Mouse (Mus musculus) heart, postnatal 36 days (tissue): ENCODE measurements around the gene Map3k6. TPM values are rescaled to one million over a fixed set of nuclear protein-coding genes. Genes with fewer than 3 reads are reported as not detected.

ENCODE experiments used
- DNase-seq, 2 experiments: peaks; one replicate each; pipeline ENCODE4 v3.0.0; 2021 to 2022
- intact Hi-C: fragments of 180-260 bp; cut with DNase I; formaldehyde crosslinking; loops from one replicate; pipeline ENCODE4 v1.15.1; 2025
- total RNA-seq, 2 experiments: library from RNA; stranded (reverse); gene quantifications; 2 replicates each; pipeline ENCODE4 v1.2.3; 2021

The Map3k6 gene
- total RNA-seq, 2 experiments from 2014 or later, result 15.5 to 20.1 TPM

DNA sequence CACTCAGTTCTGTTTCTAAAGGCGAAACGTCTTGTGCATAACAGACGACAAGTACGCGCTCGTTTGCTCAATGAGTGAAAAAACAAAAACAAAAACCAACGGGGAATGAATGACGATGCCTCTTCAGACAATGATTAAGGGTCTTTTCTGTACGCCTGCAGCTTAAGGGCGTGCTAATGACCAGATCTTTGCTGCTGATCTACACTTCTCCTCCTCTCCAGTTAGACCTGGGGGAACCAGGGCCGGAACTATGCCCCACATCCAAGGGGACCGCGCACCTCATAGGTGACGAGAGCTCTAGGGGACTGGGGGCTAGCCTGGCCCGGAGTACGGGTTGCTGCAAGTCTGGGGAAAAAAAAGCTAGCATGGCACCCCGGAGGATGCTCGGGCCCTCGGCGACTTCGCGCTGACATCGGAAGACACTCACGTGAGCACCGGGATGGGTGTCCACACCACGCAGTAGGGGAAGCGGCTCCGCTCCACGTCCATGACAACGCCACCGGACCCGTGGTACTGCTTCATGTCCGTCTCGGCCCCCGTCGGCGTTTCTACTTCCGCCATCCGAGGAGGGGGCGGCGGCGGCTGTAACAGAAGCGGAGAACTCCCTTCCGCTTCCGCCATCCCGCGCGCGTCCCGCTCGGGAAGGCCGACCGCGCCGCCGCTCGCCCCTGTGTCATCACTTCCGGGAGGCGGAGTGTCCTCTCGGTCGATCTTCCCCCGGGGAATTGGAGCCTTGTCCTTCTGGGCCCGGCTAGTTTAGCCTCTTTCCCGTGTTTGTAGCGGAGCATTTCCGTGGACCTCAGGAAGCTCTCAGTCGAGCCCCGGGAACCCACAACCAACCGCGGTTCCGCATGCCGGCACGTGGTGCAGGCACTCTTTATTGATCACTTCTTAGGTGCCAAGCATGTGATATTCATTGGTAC is 36.7 kb downstream of the Map3k6 start, which contains the start of gene Tmem222:
Gene Tmem222, minus strand, starts transcription at position 689 of the 923 bp plus-strand sequence.
- intact Hi-C loops, result loop anchor here (2.0 kb wide), 1 partner anchor 61 kb away; no protein-coding TSS in a partner anchor
- DNase-seq, result peak; percentile 95 to 97

DNA sequence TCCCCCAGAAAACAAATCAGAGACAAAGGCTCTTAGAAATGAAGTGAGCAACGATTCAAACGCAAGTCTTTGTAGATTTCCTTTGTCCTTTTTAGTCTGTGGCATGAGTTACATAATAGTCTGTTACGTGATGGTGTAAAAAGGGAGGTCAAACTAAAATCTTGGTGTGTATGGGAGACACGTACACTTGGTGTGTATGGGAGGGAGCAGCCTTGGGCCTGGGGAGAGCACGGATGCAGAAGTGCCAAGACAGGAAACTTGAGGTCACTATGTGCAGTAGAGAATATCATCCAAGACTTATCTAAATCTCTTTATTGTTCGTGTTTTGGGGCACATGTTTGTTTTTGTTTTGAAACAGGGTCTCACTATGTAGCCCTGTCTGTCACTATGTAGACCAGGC is 37.4 kb downstream of the Map3k6 start:
- no peak for DNase-seq
- intact Hi-C loops, result loop anchor here (2.0 kb wide), 1 partner anchor 61 kb away; no protein-coding TSS in a partner anchor

DNA sequence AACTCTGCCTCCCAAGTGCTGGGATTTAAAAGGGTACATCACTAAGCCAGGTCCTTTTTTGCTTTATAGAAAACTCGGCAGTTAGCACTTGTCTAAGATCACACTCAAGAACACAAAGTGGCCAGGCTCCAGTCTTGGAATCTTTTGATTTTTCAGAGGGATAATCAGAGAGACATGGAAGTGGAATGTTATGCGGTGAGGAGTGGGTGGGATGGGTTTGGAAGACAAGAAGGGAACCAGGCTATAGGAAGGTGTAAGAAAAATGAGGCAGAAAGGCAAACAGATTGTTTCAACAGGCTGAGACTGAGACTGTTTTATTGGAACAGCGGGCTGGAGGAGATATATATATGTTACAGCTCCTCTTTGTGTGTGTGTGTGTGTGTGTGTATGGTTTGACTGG is 37.9 kb downstream of the Map3k6 start:
- intact Hi-C loops, result loop anchor here (2.0 kb wide), 1 partner anchor 60 kb away; no protein-coding TSS in a partner anchor
- DNase-seq, result no peak

DNA sequence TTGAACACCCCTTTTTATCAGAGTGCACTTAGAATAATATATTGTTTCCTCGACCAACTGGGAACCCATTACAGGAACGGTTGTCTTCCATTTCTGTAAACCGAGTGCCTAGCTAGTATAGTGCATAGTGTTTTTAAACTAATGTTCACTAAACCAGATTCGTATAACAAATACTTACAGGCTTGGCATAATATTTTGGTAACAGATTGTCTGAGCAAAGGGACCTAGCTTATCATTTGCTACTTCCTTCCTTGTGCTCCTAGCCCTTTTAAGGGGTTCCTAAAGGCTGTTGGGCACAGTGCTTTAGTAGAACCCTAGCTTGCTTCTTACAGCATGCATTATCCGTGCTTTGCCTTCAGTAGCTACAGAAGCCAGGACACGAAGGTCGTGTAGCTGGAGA is 40.9 kb downstream of the Map3k6 start:
- intact Hi-C loops, result no loop called here
- DNase-seq, result no peak

- intact Hi-C loops, result no loop called here
- no peak for DNase-seq
Observed at GRCm38 (mm10) chr4:133281951-133282481, 41.4 kb downstream of the Map3k6 start.

GRCm38 (mm10) chr4:133282656-133283055 is 42.0 kb downstream of the Map3k6 start:
- no peak for DNase-seq
- intact Hi-C loops, result no loop called here

DNA sequence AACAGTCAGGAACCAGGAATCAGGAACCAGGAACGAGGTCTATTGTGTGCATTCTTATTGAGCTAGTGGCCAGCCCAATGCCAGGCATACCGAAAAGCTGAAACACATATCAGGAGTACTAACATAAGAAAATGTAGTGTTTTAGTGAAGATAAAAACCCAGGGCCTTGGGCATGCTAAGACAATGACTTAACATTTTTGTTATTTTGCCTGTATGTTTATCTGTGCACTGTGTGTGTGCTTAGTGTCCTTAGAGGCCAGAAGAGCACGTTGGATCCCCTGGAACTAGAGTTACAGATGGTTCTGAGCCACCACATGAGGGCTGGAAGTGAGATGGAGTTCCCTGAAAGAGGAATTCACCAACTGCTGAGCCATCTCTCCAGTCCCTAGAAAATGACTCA is 44.7 kb downstream of the Map3k6 start:
- no peak for DNase-seq
- intact Hi-C loops, result no loop called here

DNA sequence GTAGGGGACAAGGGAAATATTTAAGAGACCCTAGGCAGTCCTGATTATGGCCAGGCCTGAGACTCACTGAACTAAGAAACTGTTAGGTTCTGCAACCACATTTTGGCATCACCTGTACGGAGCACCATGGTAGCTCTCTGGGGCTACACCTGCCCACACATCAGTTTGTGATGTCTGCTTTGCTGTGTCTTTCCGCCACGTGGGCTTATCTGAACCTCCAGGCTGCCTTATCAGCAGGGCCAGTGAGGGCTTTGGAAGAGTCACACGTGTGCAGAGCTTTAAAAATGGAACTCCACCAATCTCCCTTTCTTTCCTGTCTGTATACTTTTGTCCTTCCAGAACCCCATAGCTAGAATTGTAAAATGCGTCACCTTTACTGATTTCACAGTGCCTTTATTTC is 45.3 kb downstream of the Map3k6 start:
- no peak for DNase-seq
- intact Hi-C loops, result no loop called here

DNA sequence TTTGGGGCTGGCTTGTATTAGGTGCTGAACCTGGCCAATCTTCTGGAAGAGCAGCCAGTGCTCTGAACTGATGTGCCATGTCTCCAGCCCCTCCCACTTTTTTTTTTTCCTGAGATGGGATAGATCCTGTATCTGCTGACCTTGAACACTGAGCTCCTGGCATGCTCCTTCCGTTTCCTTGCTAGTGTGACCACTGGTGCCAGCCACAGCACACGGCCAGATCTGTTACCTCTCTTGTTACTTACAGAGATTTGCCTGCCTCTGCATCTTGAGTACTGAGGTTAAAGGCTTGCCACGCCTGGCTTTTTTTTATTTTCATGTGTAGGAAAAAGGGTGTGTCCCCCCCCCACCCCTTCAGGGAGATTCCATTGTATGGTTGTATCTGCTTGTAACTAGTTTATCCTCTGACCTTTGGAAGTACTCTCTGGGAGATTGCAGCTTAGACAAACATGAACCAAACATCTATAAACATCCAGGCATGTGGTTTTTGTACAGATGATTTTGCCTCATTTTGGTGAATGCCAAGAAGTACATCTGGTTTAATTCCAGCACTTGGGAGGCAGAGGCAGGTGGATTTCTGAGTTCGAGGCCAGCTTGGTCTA is 46.0 kb downstream of the Map3k6 start:
- intact Hi-C loops, result no loop called here

GRCm38 (mm10) chr4:133291255-133291654 is 50.6 kb downstream of the Map3k6 start:
- no peak for DNase-seq
- intact Hi-C loops, result no loop called here

More for the DNA sequence above, 46.0 kb downstream of the Map3k6 start:
- DNase-seq, result no peak

DNA sequence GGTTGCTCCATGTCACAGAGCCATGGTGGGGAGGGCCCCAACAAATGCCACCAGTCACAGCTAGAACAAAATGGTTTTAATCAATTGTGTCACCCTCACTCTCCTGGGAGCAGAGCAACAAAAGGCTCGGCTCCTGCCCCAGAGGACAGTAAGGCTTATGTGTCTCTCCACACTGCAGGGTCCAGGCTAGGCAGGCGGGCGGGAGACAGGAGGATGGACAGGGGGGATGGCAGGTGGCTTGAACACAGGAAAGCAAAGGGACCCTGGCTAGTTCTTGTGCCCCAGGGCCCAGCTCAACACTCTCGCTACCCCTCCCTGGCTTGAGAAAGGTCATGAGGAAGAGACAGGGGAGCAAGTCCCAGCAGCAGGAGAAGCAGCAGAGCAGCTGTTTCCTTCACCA is 51.8 kb downstream of the Map3k6 start:
- DNase-seq, result no peak
- intact Hi-C loops, result no loop called here

DNA sequence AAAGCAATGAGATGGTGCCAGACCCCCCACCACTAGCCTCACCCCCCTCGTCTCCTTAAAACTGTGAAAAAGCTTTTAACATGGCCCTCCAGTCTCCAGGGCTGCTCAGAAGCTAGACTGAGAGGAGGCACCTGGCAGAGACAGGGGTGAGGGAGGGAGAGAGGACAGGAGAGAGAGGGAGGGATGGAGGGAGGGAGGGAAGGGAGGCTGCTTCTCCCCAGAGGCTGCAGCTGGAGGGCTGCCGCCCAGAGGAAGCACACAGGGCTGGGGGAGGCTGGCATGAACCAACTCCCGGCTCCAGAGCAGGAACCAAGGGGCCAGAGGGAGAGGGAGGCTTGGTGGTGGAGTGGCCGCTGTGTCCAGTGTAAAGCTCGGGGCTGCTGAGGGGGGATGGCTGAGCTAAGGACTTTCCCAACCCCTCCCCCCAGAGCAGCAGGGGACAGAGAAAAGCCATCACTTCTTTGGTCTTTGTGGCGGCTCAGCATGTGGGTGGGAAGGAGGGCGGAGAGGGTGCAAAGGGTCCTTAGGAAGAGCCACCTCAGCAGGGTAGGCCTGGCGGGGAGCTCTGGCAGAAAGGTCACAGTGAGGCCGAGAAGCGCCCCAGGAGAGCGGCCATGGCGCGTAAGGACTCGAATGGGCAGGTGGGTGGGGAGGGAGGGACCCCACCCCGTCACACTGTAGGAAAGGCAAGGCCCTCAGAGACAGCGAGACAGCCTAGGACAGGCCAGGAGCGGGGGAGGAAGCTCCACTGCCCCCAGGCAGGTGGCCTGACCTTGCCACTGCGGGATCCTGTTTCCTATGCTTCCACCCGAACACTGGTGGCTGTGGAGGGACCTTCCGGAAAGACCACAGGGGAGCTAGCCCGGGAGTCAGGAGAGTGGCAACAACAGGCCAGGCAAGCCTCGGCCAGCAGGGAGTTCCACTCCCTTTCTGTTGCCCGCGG is 52.6 kb downstream of the Map3k6 start:
- intact Hi-C loops, result no loop called here
- DNase-seq, result no peak

- no peak for DNase-seq
- intact Hi-C loops, result no loop called here
Observed at GRCm38 (mm10) chr4:133294084-133294483, 53.5 kb downstream of the Map3k6 start.

GRCm38 (mm10) chr4:133297360-133297759 is 56.7 kb downstream of the Map3k6 start:
- intact Hi-C loops, result loop anchor here (1.0 to 5.0 kb wide), 4 partner anchors 45 to 353 kb away; no protein-coding TSS in a partner anchor
- no peak for DNase-seq

DNA sequence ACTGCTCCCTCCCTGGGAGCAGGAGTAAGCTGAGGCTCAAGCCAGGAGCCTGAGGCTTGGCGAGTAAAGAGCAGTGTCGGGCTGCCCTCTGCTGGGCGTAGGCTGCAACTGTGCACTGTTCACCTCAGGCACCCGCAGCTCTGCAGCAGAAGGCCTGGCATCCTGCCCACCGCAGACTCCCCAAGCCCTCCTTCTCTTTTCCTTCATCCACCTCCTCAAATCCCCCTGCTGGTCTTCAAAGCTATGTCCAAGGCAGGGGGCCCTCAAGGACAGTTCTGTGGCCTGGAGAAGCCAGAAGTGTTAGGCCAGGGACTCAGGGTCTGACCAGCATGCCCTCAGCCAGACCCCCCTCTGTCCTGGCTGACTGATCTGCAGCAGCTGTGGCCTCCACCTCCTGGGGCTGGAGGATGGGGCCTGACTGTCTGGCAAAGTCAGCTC is 57.2 kb downstream of the Map3k6 start:
- DNase-seq, result peak; percentile 79 to 82
- intact Hi-C loops, result loop anchor here (1.0 to 5.0 kb wide), 6 partner anchors 46 to 353 kb away; no protein-coding TSS in a partner anchor

DNA sequence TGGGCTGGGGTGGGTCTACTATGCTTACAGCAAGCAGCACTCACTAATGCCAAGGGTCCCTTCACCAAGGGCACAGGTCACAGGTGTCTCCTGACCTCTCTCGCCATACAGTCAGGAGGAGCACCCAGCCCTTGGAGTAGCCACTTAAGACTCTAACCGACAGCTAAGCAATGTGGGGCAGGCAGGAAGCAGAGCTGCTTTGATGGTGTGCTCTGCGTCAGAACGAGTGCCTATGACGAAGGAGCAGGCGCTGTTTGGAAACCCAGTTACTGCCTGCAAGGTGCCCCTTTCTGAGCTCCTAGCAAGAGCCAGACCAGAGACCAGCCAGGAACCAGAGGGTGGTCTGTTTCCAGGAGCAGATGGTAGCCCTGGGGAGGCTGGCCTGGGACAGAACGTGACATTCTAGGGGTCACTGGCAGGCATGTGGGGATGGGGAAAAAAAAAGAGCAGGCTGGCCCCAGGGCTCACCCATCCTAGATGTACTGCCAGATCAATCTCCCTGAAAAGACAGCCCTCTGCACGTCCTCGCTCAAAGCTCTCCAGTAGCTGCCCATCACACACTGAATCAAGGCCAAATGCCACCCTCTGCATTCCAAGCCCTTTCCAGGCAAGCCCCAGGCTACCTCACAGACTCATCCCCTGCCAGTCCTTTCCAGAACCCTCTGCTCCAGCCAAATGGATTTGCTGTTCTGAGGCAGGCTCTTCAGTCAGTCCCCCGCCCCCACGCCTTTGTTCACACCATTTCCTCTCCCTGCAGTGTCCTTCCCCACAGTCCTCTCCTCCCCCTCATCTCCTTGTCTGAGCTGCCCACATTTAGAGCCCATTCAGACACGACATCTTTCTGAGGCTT is 58.1 kb downstream of the Map3k6 start:
- DNase-seq, result no peak
- intact Hi-C loops, result loop anchor here (1.0 to 5.0 kb wide), 4 partner anchors 46 to 241 kb away; no protein-coding TSS in a partner anchor

DNA sequence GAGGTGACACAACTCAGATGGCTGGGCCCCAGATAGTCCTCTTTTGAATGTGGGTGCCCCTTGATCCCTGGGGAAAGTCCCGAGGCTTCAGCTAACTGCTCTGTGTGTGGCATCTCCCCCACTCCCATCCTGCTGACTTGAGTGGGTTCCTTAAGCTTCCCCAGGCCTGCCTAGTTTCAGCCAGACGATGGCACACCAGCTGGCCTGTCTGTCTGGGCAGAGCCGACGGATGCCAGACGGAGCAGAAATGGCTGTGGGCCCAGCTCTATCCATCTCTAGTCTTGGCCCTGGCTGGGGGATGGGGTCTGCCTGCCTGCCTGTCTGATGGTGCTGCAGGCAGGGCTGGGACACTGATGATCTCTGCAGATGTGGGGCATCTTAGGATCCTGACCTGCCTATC is 59.1 kb downstream of the Map3k6 start:
- DNase-seq, result no peak
- intact Hi-C loops, result loop anchor here (2.0 to 5.0 kb wide), 3 partner anchors 47 to 242 kb away; no protein-coding TSS in a partner anchor

DNA sequence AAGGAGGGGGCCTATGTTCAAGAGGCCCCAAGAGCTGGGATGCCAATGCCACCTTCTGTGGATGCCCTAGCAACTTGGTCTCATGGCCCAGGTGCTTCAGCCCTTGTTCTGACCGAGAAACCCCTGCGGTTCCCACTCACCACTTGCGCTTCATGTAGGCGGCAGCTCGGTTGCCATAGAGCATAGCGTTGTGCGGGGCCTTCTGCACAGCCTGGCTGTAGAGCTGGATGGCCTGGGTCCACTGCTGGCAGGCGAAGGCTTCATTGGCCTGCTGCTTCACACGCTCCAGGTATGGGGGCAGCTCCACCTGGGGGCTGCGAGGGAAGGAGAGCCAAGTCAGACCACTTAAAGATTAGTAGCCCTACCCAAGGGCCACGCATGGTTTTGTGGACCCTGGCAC is 59.8 kb downstream of the Map3k6 start:
- intact Hi-C loops, result no loop called here
- DNase-seq, result no peak

- intact Hi-C loops, result no loop called here
- peak; percentile 78 to 83 for DNase-seq
Observed at GRCm38 (mm10) chr4:133301802-133302201, 61.2 kb downstream of the Map3k6 start.
